Mouse (Mus musculus): ENCODE measurements around the gene Exosc2. TPM values are rescaled to one million over a fixed set of nuclear protein-coding genes. Genes with fewer than 3 reads are reported as not detected.

Exosc2 gene
- total RNA-seq, 1 experiment: 105 TPM

GRCm38 (mm10) chr2:31662939-31663803 lies 7.3 kb upstream of the Exosc2 start:
- Histone ChIP-seq H3K9ac (ENCODE audit: insufficient read depth, low read depth, low read length, poor library complexity, severe bottlenecking) (no peak overlapping the region), H3K4me3 (ENCODE audit: insufficient read depth in 1 of 2, low read depth in 1 of 2, low read length in 2 of 2, poor library complexity in 1 of 2, severe bottlenecking in 1 of 2) (no peak overlapping the region), H3K9me3 (ENCODE audit: control insufficient read depth, insufficient read depth, low read depth, low read length) (no peaks in the 10 kb centered on the region), H3K4me1 (ENCODE audit: control insufficient read depth in 2 of 2, insufficient read depth in 2 of 2, low read length in 2 of 2, poor library complexity in 1 of 2) (no peaks in the 10 kb centered on the region), H3K36me3 (ENCODE audit: control insufficient read depth, insufficient read depth, low read length, poor library complexity, severe bottlenecking) (no peaks in the 10 kb centered on the region), H3K27ac (ENCODE audit: insufficient read depth, low read depth, low read length, poor library complexity, severe bottlenecking) (no peak overlapping the region)
- in situ Hi-C loops (cut with MboI; ENCODE audit: low sequenced_read_pairs in 2 of 2, unreplicated experiment in 2 of 2): no loop called here
- TF ChIP-seq ZNF384 (IDR thresholded peaks at IDR 0.05; ENCODE audit: low read depth, low read length) (no peak), MAFK (IDR thresholded peaks at IDR 0.05; ENCODE audit: insufficient read depth, low read depth, low read length) (no peak), HCFC1 (IDR thresholded peaks at IDR 0.05; ENCODE audit: borderline replicate concordance, insufficient read depth, low read length) (no peak), ZC3H11A (IDR thresholded peaks at IDR 0.05; ENCODE audit: borderline replicate concordance, low read depth, low read length) (no peak), CHD2 (IDR thresholded peaks at IDR 0.05; ENCODE audit: low read depth, low read length) (no peak)
- DNase-seq (ENCODE audit: low read depth, low spot score): no peak

- in situ Hi-C loops (cut with MboI; ENCODE audit: low sequenced_read_pairs in 2 of 2, unreplicated experiment in 2 of 2): no loop called here
- H3K27ac ChIP-seq (ENCODE audit: insufficient read depth, low read depth, low read length, poor library complexity, severe bottlenecking): no peak overlapping the region
- no peak overlapping the region for H3K4me3 ChIP-seq (ENCODE audit: insufficient read depth in 1 of 2, low read depth in 1 of 2, low read length in 2 of 2, poor library complexity in 1 of 2, severe bottlenecking in 1 of 2)
- no peak overlapping the region for H3K9ac ChIP-seq (ENCODE audit: insufficient read depth, low read depth, low read length, poor library complexity, severe bottlenecking)
- TF ChIP-seq CHD2 (IDR thresholded peaks at IDR 0.05; ENCODE audit: low read depth, low read length) (no peak), HCFC1 (IDR thresholded peaks at IDR 0.05; ENCODE audit: borderline replicate concordance, insufficient read depth, low read length) (no peak), MAFK (IDR thresholded peaks at IDR 0.05; ENCODE audit: insufficient read depth, low read depth, low read length) (no peak), ZC3H11A (IDR thresholded peaks at IDR 0.05; ENCODE audit: borderline replicate concordance, low read depth, low read length) (no peak), ZNF384 (IDR thresholded peaks at IDR 0.05; ENCODE audit: low read depth, low read length) (no peak)
- DNase-seq (ENCODE audit: low read depth, low spot score): no peak
- H3K9me3 ChIP-seq (ENCODE audit: control insufficient read depth, insufficient read depth, low read depth, low read length): no peaks in the 10 kb centered on the region
- H3K36me3 ChIP-seq (ENCODE audit: control insufficient read depth, insufficient read depth, low read length, poor library complexity, severe bottlenecking): no peaks in the 10 kb centered on the region
- no peaks in the 10 kb centered on the region for H3K4me1 ChIP-seq (ENCODE audit: control insufficient read depth in 2 of 2, insufficient read depth in 2 of 2, low read length in 2 of 2, poor library complexity in 1 of 2)
Observed at GRCm38 (mm10) chr2:31663804-31664180, 6.7 kb upstream of the Exosc2 start.

GRCm38 (mm10) chr2:31667332-31667731 lies 3.2 kb upstream of the Exosc2 start:
- TF ChIP-seq ZC3H11A (IDR thresholded peaks at IDR 0.05; ENCODE audit: borderline replicate concordance, low read depth, low read length) (peak; percentile 48; the same call in 1 of the 2 replicates), HCFC1 (IDR thresholded peaks at IDR 0.05; ENCODE audit: borderline replicate concordance, insufficient read depth, low read length) (no peak)
- H3K4me1 ChIP-seq (ENCODE audit: control insufficient read depth in 2 of 2, insufficient read depth in 2 of 2, low read length in 2 of 2, poor library complexity in 1 of 2): peaks cover 2 to 5% of the 10 kb centered on the region in 2 experiments; a peak in 2 of 4 replicates
- in situ Hi-C loops (cut with MboI; ENCODE audit: low sequenced_read_pairs in 2 of 2, unreplicated experiment in 2 of 2): loop anchor here in 1 of 2 experiments (5.0 kb wide), 1 partner anchor 185 kb away; no protein-coding TSS in a partner anchor
- H3K9me3 ChIP-seq (ENCODE audit: control insufficient read depth, insufficient read depth, low read depth, low read length): no peaks in the 10 kb centered on the region
- DNase-seq (ENCODE audit: low read depth, low spot score): peak; percentile 37
- H3K9ac ChIP-seq (ENCODE audit: insufficient read depth, low read depth, low read length, poor library complexity, severe bottlenecking): no peak overlapping the region
- H3K27ac ChIP-seq (ENCODE audit: insufficient read depth, low read depth, low read length, poor library complexity, severe bottlenecking): no peak overlapping the region
- peaks cover 4% of the 10 kb centered on the region for H3K36me3 ChIP-seq (ENCODE audit: control insufficient read depth, insufficient read depth, low read length, poor library complexity, severe bottlenecking)
- no peak overlapping the region for H3K4me3 ChIP-seq (ENCODE audit: insufficient read depth in 1 of 2, low read depth in 1 of 2, low read length in 2 of 2, poor library complexity in 1 of 2, severe bottlenecking in 1 of 2)

GRCm38 (mm10) chr2:31678641-31679040 lies 8.1 kb downstream of the Exosc2 start:
- no peak for DNase-seq (ENCODE audit: low read depth, low spot score)
- TF ChIP-seq ZC3H11A (IDR thresholded peaks at IDR 0.05; ENCODE audit: borderline replicate concordance, low read depth, low read length) (no peak), HCFC1 (IDR thresholded peaks at IDR 0.05; ENCODE audit: borderline replicate concordance, insufficient read depth, low read length) (no peak), CHD2 (IDR thresholded peaks at IDR 0.05; ENCODE audit: low read depth, low read length) (no peak), ZNF384 (IDR thresholded peaks at IDR 0.05; ENCODE audit: low read depth, low read length) (no peak), MAFK (IDR thresholded peaks at IDR 0.05; ENCODE audit: insufficient read depth, low read depth, low read length) (no peak)
- H3K4me1 ChIP-seq (ENCODE audit: control insufficient read depth in 2 of 2, insufficient read depth in 2 of 2, low read length in 2 of 2, poor library complexity in 1 of 2): no peaks in the 10 kb centered on the region
- no peak overlapping the region for H3K4me3 ChIP-seq (ENCODE audit: insufficient read depth in 1 of 2, low read depth in 1 of 2, low read length in 2 of 2, poor library complexity in 1 of 2, severe bottlenecking in 1 of 2)
- in situ Hi-C loops (cut with MboI; ENCODE audit: low sequenced_read_pairs in 2 of 2, unreplicated experiment in 2 of 2): no loop called here
- H3K9me3 ChIP-seq (ENCODE audit: control insufficient read depth, insufficient read depth, low read depth, low read length): no peaks in the 10 kb centered on the region
- peaks cover 70% of the 10 kb centered on the region for H3K36me3 ChIP-seq (ENCODE audit: control insufficient read depth, insufficient read depth, low read length, poor library complexity, severe bottlenecking)
- no peak overlapping the region for H3K9ac ChIP-seq (ENCODE audit: insufficient read depth, low read depth, low read length, poor library complexity, severe bottlenecking)
- H3K27ac ChIP-seq (ENCODE audit: insufficient read depth, low read depth, low read length, poor library complexity, severe bottlenecking): no peak overlapping the region

Measured in ES-E14 (cell line).